Mouse (Mus musculus): ENCODE measurements around the gene Tmub2.

GRCm38 (mm10) chr11:102276411-102276915 lies 8.3 kb upstream of the Tmub2 start:
- no peak for TF ChIP-seq CTCF (IDR thresholded peaks at IDR 0.05; ENCODE audit: borderline replicate concordance, control insufficient read depth, extremely low read depth, insufficient read depth, low read length, poor library complexity)
- no peak for TF ChIP-seq POLR2A (IDR thresholded peaks at IDR 0.05; ENCODE audit: control insufficient read depth, extremely low read depth, insufficient read depth, low read length, poor library complexity)
